Mouse (Mus musculus) heart, adult 2 months (tissue): ENCODE measurements around the gene Btf3l4.

Source experiments
- CTCF ChIP-seq: fragments of 200-600 bp; IDR thresholded peaks from 2 replicates; pipeline ENCODE4 v1.8.1; 2022; ENCODE audit warnings: antibody characterized with exemption, mild to moderate bottlenecking, moderate library complexity
- EP300 ChIP-seq: fragments of 200-500 bp; IDR thresholded peaks from 2 replicates; pipeline ENCODE4 v1.6.1; 2011; ENCODE audit warnings: low read depth, low read length, control low read depth; ENCODE audit not compliant: insufficient read depth
- POLR2A ChIP-seq: fragments of 200-500 bp; IDR thresholded peaks from 2 replicates; pipeline ENCODE4 v1.6.1; 2011; ENCODE audit warnings: mild to moderate bottlenecking, low read depth, low read length, control low read depth; ENCODE audit not compliant: insufficient read depth

DNA sequence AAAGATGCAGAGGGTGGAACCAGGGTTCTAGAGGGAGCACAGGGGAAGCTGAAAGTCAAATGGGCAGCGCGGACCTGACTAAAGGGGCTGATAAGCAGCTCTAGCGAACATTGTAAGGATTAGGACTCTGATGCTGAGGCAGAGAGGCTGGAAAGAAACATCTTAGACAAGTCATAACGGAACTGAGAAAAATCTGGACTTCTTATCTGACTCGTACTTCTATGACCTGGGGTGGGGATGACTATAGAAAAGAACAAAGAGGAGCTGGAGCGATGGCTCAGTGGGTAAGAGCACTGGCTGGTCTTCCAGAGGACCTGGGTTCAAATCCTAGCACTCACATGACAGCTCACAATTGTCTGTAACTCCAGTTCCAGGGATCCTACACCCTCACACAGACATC lies 44.5 kb upstream of the Btf3l4 start:
- TF ChIP-seq CTCF: no peak
- TF ChIP-seq POLR2A: no peak
- no peak for TF ChIP-seq EP300
